Comparison of ENCODE assay signal across 9 mouse cellular contexts in the genomic region with DNA sequence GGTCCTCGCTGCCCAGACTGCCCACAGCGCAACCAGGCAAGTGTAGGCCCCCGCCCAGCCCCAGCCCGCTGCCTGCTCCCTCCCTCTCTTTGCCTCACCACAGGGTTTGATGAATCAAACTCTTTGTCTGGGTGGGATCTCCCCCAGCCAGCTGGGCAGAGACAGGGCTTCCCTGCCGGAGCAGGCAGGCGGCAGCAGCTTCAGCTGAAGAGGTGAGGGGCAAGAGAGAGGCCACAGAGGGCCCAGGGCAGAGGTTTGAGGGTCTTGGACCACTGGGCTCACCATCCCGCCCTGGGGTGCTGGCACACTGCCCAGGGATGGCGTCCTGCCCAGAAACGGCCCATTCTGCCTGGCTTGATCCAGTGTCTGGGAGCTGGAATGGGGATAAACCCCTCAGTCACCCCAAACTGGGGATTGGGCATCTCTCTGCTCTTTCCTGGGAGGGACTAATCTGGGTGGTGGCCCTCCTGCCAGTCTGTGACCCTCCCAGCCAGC. TPM values are rescaled to one million over a fixed set of nuclear protein-coding genes. Genes with fewer than 3 reads are reported as not detected.
A peak's percentile ranks its signal among the peaks of the same experiment; 100 is the strongest.
DNase-seq lines count a peak whose midpoint lies in the region; ATAC-seq and TF ChIP-seq lines count a peak whose summit lies in the region.
"Had no signal": no experiment of that assay in that cellular context is flagged by ENCODE, and none has a peak within 500 bp of the region (broad histone marks: within the 10 kb centered on the region; RNA-seq: fewer than 3 reads in every experiment).

No protein-coding gene starts in this region.

- no peak overlapping the region for H3K9ac ChIP-seq in hindbrain, embryonic 12.5 days
- peak overlapping the region; percentile 25 for H3K9ac ChIP-seq in stomach, embryonic 14.5 days (replicated peaks; ENCODE audit: low read depth, low read length)
- H3K9ac ChIP-seq: liver, embryonic 15.5 days had no signal

- peaks cover 98% of the 10 kb centered on the region for H3K27me3 ChIP-seq in hindbrain, embryonic 12.5 days
- 0 out of 2 replicates have a peak, but pooled peaks cover 8% of the 10 kb centered on the region for H3K27me3 ChIP-seq in stomach, embryonic 14.5 days (ENCODE audit: control insufficient read depth, insufficient read depth, low read length)

- ATAC-seq in hindbrain, embryonic 12.5 days (ENCODE audit: low FRiP score) = peak; percentile 41; the same call in 1 of the 2 replicates
- no peak for ATAC-seq in stomach, embryonic 14.5 days (ENCODE audit: insufficient number of reproducible peaks, insufficient read depth, low FRiP score, low read depth)

- WGBS in hindbrain, embryonic 12.5 days = 13% methylated on average over 9 of the region's 9 CpGs
- WGBS in stomach, embryonic 14.5 days = 28% methylated on average over 9 of the region's 9 CpGs

- H3K4me1 ChIP-seq in embryonic fibroblast, embryonic 13.5 days (ENCODE audit: control insufficient read depth, insufficient read depth, low read length) = peaks cover 13% of the 10 kb centered on the region
- peaks cover 67% of the 10 kb centered on the region for H3K4me1 ChIP-seq in hindbrain, embryonic 12.5 days
- H3K4me1 ChIP-seq in stomach, embryonic 14.5 days (ENCODE audit: control insufficient read depth, insufficient read depth, low read length) = peaks cover 64% of the 10 kb centered on the region

- no peak overlapping the region for H3K4me3 ChIP-seq in embryonic fibroblast, embryonic 13.5 days (ENCODE audit: insufficient read depth, low read length)
- peak overlapping the region; percentile 3; the same call in 1 of the 2 replicates for H3K4me3 ChIP-seq in hindbrain, embryonic 12.5 days
- H3K4me3 ChIP-seq in stomach, embryonic 14.5 days (ENCODE audit: low read depth, low read length) = peak overlapping the region; percentile 22
- H3K4me3 ChIP-seq: liver, embryonic 15.5 days had no signal

- no peaks in the 10 kb centered on the region for H3K36me3 ChIP-seq in hindbrain, embryonic 12.5 days
- H3K36me3 ChIP-seq in stomach, embryonic 14.5 days (ENCODE audit: control insufficient read depth, insufficient read depth, low read length) = no peaks in the 10 kb centered on the region
- H3K36me3 ChIP-seq: liver, embryonic 15.5 days had no signal

- peak; percentile 71 for DNase-seq in urinary bladder, postnatal 14 days (ENCODE audit: low spot score)
- DNase-seq in urinary bladder, adult 2 months (ENCODE audit: low spot score) = no peak
- DNase-seq in layer of hippocampus, adult 9-10 months (ENCODE audit: low spot score) = peak; percentile 25
- DNase-seq in lung, postnatal 25 days (ENCODE audit: low spot score) = peak; percentile 36
- DNase-seq in c-Kit-positive CD71-positive TER-119-positive erythroid progenitor cells, embryonic 14.5 days (ENCODE audit: low spot score) = no peak

- peak overlapping the region; percentile 90 for H3K27ac ChIP-seq in embryonic fibroblast, embryonic 13.5 days (ENCODE audit: insufficient read depth, low read length)
- H3K27ac ChIP-seq in hindbrain, embryonic 12.5 days = peak overlapping the region; percentile 73
- peak overlapping the region; percentile 72 for H3K27ac ChIP-seq in stomach, embryonic 14.5 days (ENCODE audit: low read length)
- H3K27ac ChIP-seq: liver, embryonic 15.5 days had no signal

- TF ChIP-seq CTCF in embryonic fibroblast, embryonic 13.5 days (IDR thresholded peaks at IDR 0.05; ENCODE audit: borderline replicate concordance, insufficient read depth, low read length) = no peak

- peak; percentile 36 for TF ChIP-seq POLR2A in embryonic fibroblast, embryonic 13.5 days (IDR thresholded peaks at IDR 0.05; ENCODE audit: low read depth, low read length)

- H3K4me2 ChIP-seq in hindbrain, embryonic 12.5 days (replicated peaks) = peak overlapping the region; percentile 34
- peak overlapping the region; percentile 38 for H3K4me2 ChIP-seq in stomach, embryonic 14.5 days (replicated peaks; ENCODE audit: low read depth, low read length)
- H3K4me2 ChIP-seq: liver, embryonic 15.5 days had no signal

- no peaks in the 10 kb centered on the region for H3K9me3 ChIP-seq in hindbrain, embryonic 12.5 days (replicated peaks)
- H3K9me3 ChIP-seq in stomach, embryonic 14.5 days (ENCODE audit: control insufficient read depth, low read depth, low read length) = no peaks in the 10 kb centered on the region
- H3K9me3 ChIP-seq: liver, embryonic 15.5 days had no signal

RNA-seq across cellular contexts. Expression of gene Arhgef19, which starts 5.7 kb away (rescaled TPM):
- polyA plus RNA-seq in urinary bladder, adult 2 months (2012; rRNA removed) = 8.3 and 13.5 TPM in 2 replicates
- polyA plus RNA-seq in embryonic fibroblast, embryonic 13.5 days (2011; ENCODE audit: insufficient read length, low read depth, missing spikeins) = 15.2 and 16.4 TPM in 2 replicates
- 6.1 and 10.9 TPM in 2 replicates for polyA plus RNA-seq in hindbrain, embryonic 12.5 days (2016; fragmentation: Nextera tagmentation; extraction: Ambion mirVana)
- polyA plus RNA-seq in stomach, embryonic 14.5 days (2014; fragmentation: Nextera tagmentation; extraction: Ambion mirVana) = 23.0 and 26.4 TPM in 2 replicates

RNA-seq across cellular contexts. Expression of gene Rsg1, which starts 31.2 kb away (rescaled TPM):
- polyA plus RNA-seq in urinary bladder, adult 2 months (2012; rRNA removed) = 2.4 and 2.6 TPM in 2 replicates
- 1.3 and 2.1 TPM in 2 replicates for polyA plus RNA-seq in embryonic fibroblast, embryonic 13.5 days (2011; ENCODE audit: insufficient read length, low read depth, missing spikeins)
- polyA plus RNA-seq in hindbrain, embryonic 12.5 days (2016; fragmentation: Nextera tagmentation; extraction: Ambion mirVana) = 5.8 and 5.9 TPM in 2 replicates
- polyA plus RNA-seq in stomach, embryonic 14.5 days (2014; fragmentation: Nextera tagmentation; extraction: Ambion mirVana) = 5.2 and 6.5 TPM in 2 replicates

RNA-seq across cellular contexts. Expression of gene Epha2, which starts 56.1 kb away (rescaled TPM):
- 20.2 and 25.6 TPM in 2 replicates for polyA plus RNA-seq in urinary bladder, adult 2 months (2012; rRNA removed)
- 16.7 and 28.6 TPM in 2 replicates for polyA plus RNA-seq in embryonic fibroblast, embryonic 13.5 days (2011; ENCODE audit: insufficient read length, low read depth, missing spikeins)
- 2.7 and 3.2 TPM in 2 replicates for polyA plus RNA-seq in hindbrain, embryonic 12.5 days (2016; fragmentation: Nextera tagmentation; extraction: Ambion mirVana)
- polyA plus RNA-seq in stomach, embryonic 14.5 days (2014; fragmentation: Nextera tagmentation; extraction: Ambion mirVana) = 2.8 and 3.4 TPM in 2 replicates

Comparison
In these comparisons a context has a peak if more than half of its experiments do, and no peak if none do; other contexts are left out.
1. DNase-seq: peak in urinary bladder, postnatal 14 days (single experiment), layer of hippocampus, adult 9-10 months (single experiment) and lung, postnatal 25 days (single experiment); none in urinary bladder, adult 2 months (single experiment) and c-Kit-positive CD71-positive TER-119-positive erythroid progenitor cells, embryonic 14.5 days (single experiment).
2. Peak in every context shown above with its lines, with median percentiles within 50 percentile points of each other: H3K27ac ChIP-seq.